Mouse (Mus musculus) small intestine, adult 2 months (tissue): ENCODE measurements around the gene Tut7. TPM values are rescaled to one million over a fixed set of nuclear protein-coding genes. Genes with fewer than 3 reads are reported as not detected.

Experiments used
- H3K27ac ChIP-seq: fragments of 200-500 bp; 2 replicates; pipeline ENCODE4 v1.5.1; 2012; ENCODE audit warnings: low read depth, low read length, control low read depth, inconsistent platforms; ENCODE audit not compliant: insufficient read depth
- H3K27me3 ChIP-seq: fragments of 200-500 bp; 2 replicates; pipeline ENCODE4 v1.6.1; 2012; ENCODE audit warnings: mild to moderate bottlenecking, moderate library complexity, low read length, inconsistent platforms; ENCODE audit not compliant: control insufficient read depth, insufficient read depth
- H3K36me3 ChIP-seq: fragments of 200-500 bp; 2 replicates; pipeline ENCODE4 v1.6.1; 2012; ENCODE audit warnings: mild to moderate bottlenecking, low read length, control low read depth, inconsistent platforms; ENCODE audit not compliant: control insufficient read depth, insufficient read depth
- H3K4me1 ChIP-seq: fragments of 200-500 bp; 2 replicates; pipeline ENCODE4 v1.6.1; 2012; ENCODE audit warnings: low read length, inconsistent platforms, mixed read lengths; ENCODE audit not compliant: control insufficient read depth, insufficient read depth, insufficient read length
- H3K4me3 ChIP-seq: fragments of 200-500 bp; 2 replicates; pipeline ENCODE4 v1.5.1; 2012; ENCODE audit warnings: low read depth, mild to moderate bottlenecking, control low read depth, inconsistent platforms, low read length, moderate library complexity
- CTCF ChIP-seq: fragments of 200-500 bp; IDR thresholded peaks from 2 replicates; pipeline ENCODE4 v1.5.1; 2012; ENCODE audit warnings: low read depth, mild to moderate bottlenecking, control low read depth, inconsistent platforms, low read length, moderate library complexity, mixed read lengths; ENCODE audit not compliant: insufficient replicate concordance, insufficient read length; ENCODE audit errors: extremely low read depth
- POLR2A ChIP-seq: fragments of 200-500 bp; IDR thresholded peaks from 2 replicates; pipeline ENCODE4 v1.6.1; 2012; ENCODE audit warnings: low read depth, mild to moderate bottlenecking, control low read depth, inconsistent platforms, low read length, moderate library complexity
- WGBS: fragments of 180-500 bp; shearing (Covaris S2); methylation state at CpG from one replicate; pipeline ENCODE4 v1.1.7; 2018; 5-methylcytosine and 5-hydroxymethylcytosine counted together
- polyA plus RNA-seq: library from polyadenylated mRNA; depleted of rRNA; stranded (reverse); fragments of >200 nt; gene quantifications from 2 replicates; pipeline ENCODE4 v1.2.3, GENCODE M21; 2012; rRNA removed

The Tut7 gene
- polyA plus RNA-seq, result 11.7 and 33.3 TPM in 2 replicates

GRCm38 (mm10) chr13:59822507-59823462 lies at the start of gene Tut7:
Gene Tut7, minus strand, starts transcription at chr13:59823147.
- TF ChIP-seq CTCF, result no peak
- TF ChIP-seq POLR2A, result peak; percentile 95
- peak within 1 kb of the TSS; percentile 95 for H3K27ac ChIP-seq
- peaks cover 8% of the 10 kb centered on the region for H3K36me3 ChIP-seq
- H3K4me3 ChIP-seq, result peak within 1 kb of the TSS; percentile 92
- H3K4me1 ChIP-seq, result peaks cover 17% of the 10 kb centered on the region; the same call in 1 of the 2 replicates
- H3K27me3 ChIP-seq, result no peaks in the 10 kb centered on the region
- whole genome bisulfite sequencing, result under 1% methylated on average over 100 of the region's 100 CpGs

GRCm38 (mm10) chr13:59872446-59872845 lies 49.5 kb upstream of the Tut7 start:
- H3K4me3 ChIP-seq, result no peak overlapping the region
- TF ChIP-seq POLR2A, result no peak
- TF ChIP-seq CTCF, result no peak
- H3K36me3 ChIP-seq, result no peaks in the 10 kb centered on the region
- no peaks in the 10 kb centered on the region for H3K27me3 ChIP-seq
- H3K27ac ChIP-seq, result no peak overlapping the region
- 67% methylated on average over 7 of the region's 7 CpGs for WGBS
- no peaks in the 10 kb centered on the region for H3K4me1 ChIP-seq

GRCm38 (mm10) chr13:59870004-59870403 lies 47.1 kb upstream of the Tut7 start:
- WGBS, result 69% methylated on average over 5 of the region's 5 CpGs
- Histone ChIP-seq H3K36me3 (no peaks in the 10 kb centered on the region), H3K4me1 (no peaks in the 10 kb centered on the region), H3K4me3 (no peak overlapping the region), H3K27ac (no peak overlapping the region), H3K27me3 (no peaks in the 10 kb centered on the region)
- TF ChIP-seq POLR2A (no peak), CTCF (no peak)

- Histone ChIP-seq H3K27me3 (no peaks in the 10 kb centered on the region), H3K4me3 (no peak overlapping the region), H3K36me3 (no peaks in the 10 kb centered on the region), H3K27ac (no peak overlapping the region), H3K4me1 (no peaks in the 10 kb centered on the region)
- 71% methylated on average over 9 of the region's 9 CpGs for WGBS
- no peak for TF ChIP-seq POLR2A
- no peak for TF ChIP-seq CTCF
Observed at GRCm38 (mm10) chr13:59868011-59868649, 45.2 kb upstream of the Tut7 start.

- TF ChIP-seq POLR2A (no peak), CTCF (no peak)
- no peak overlapping the region for H3K4me3 ChIP-seq
- H3K4me1 ChIP-seq, result no peaks in the 10 kb centered on the region
- H3K27me3 ChIP-seq, result no peaks in the 10 kb centered on the region
- H3K27ac ChIP-seq, result no peak overlapping the region
- WGBS, result 78% methylated on average over 7 of the region's 7 CpGs
- H3K36me3 ChIP-seq, result no peaks in the 10 kb centered on the region
Observed at GRCm38 (mm10) chr13:59867103-59867502, 44.2 kb upstream of the Tut7 start.

- 75% methylated on average over 7 of the region's 7 CpGs for WGBS
Observed at GRCm38 (mm10) chr13:59859515-59859914, 36.6 kb upstream of the Tut7 start.

GRCm38 (mm10) chr13:59856286-59857070 lies 33.5 kb upstream of the Tut7 start:
- peak; percentile 82 for TF ChIP-seq CTCF
- TF ChIP-seq POLR2A, result no peak
- no peak overlapping the region for H3K4me3 ChIP-seq
- WGBS, result 54% methylated on average over 20 of the region's 20 CpGs
- H3K27ac ChIP-seq, result no peak overlapping the region
- H3K27me3 ChIP-seq, result no peaks in the 10 kb centered on the region
- H3K4me1 ChIP-seq, result no peaks in the 10 kb centered on the region
- no peaks in the 10 kb centered on the region for H3K36me3 ChIP-seq

More at GRCm38 (mm10) chr13:59859515-59859914, 36.6 kb upstream of the Tut7 start:
- TF ChIP-seq POLR2A (no peak), CTCF (no peak)
- Histone ChIP-seq H3K36me3 (no peaks in the 10 kb centered on the region), H3K27ac (no peak overlapping the region), H3K27me3 (no peaks in the 10 kb centered on the region), H3K4me3 (no peak overlapping the region), H3K4me1 (no peaks in the 10 kb centered on the region)
